Mouse (Mus musculus): Measurements from ENCODE around the gene Pard3. TPM values are rescaled to one million over a fixed set of nuclear protein-coding genes. Genes with fewer than 3 reads are reported as not detected.

Pard3 gene
- polyA plus RNA-seq, 1 experiment from 2014 or later, result 25.2 TPM

DNA sequence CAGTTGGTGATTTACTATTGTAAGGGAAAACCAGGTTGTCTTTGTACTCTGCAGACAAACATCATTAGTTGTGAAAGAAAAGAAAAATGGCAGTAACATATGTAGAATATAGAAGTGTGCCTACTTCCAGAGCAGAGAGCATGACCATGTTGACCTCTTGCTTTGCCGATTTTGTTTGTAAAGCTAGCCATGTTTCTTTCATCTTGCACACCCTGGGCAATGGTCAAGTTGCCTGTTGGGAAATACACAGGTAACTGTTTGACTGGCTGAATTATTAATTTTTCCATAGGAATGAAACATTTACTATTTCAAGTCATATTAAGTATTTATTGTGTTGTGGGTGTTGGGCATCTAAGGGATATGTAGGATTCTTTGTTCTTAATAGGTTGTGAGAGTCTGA, 2.1 kb downstream of the Pard3 start:
- peak overlapping the region; percentile 98 for H3K4me3 ChIP-seq
- H3K9me3 ChIP-seq, result no peaks in the 10 kb centered on the region
- H3K4me1 ChIP-seq, result peaks cover 62% of the 10 kb centered on the region
- WGBS, result 57% methylated on average over 1 of the region's 1 CpGs
- no peak for DNase-seq (ENCODE audit: low spot score)
- H3K27me3 ChIP-seq (ENCODE audit: insufficient read depth, poor library complexity, severe bottlenecking), result no peaks in the 10 kb centered on the region
- no peaks in the 10 kb centered on the region for H3K36me3 ChIP-seq
- H3K27ac ChIP-seq, result no peak overlapping the region

DNA sequence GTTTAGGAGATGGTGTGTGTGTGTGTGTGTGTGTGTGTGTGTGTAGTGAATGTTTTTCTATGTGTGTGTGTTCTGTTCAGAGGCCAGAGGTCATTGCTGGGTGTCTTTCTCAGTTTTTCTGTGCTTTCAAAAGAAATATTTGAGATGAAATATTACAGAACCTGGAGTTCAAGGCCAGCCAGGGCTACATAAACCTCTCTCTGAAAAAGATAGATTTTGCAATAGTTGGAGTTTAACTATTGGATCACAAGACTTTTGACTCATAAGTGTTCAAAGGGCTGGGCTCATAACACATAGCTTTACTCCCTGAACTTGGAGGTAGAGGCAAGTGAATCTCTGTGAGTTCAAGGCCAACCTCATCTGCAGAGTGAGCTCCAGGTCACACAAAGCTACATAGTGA, 2.8 kb downstream of the Pard3 start:
- Histone ChIP-seq H3K4me3 (no peak overlapping the region), H3K27ac (no peak overlapping the region), H3K9me3 (no peaks in the 10 kb centered on the region), H3K36me3 (no peaks in the 10 kb centered on the region), H3K27me3 (ENCODE audit: insufficient read depth, poor library complexity, severe bottlenecking) (no peaks in the 10 kb centered on the region), H3K4me1 (peaks cover 68% of the 10 kb centered on the region)
- DNase-seq (ENCODE audit: low spot score), result no peak

DNA sequence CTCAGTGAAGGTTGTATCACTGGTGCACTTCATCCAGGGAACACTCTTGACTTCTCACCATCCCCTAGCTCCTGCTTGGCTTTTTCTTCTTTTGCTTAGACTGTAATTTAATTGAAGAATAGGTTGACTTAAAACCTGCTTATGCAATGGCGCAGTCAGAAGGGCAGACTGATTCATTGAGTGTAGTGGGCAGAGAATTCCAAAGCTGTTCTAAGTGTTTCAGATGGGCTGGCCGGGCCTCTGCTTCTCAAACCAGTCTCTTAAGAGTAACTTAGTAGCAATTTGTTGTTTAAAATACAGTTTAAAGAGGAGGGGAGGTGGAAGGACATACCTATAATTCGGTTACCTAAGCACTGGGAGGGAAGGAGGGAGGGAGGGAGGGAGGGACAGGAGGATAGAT, 5.0 kb downstream of the Pard3 start:
- H3K27ac ChIP-seq, result no peak overlapping the region
- H3K4me1 ChIP-seq, result peaks cover 70% of the 10 kb centered on the region
- 84% methylated on average over 3 of the region's 3 CpGs for WGBS
- no peak for DNase-seq (ENCODE audit: low spot score)
- H3K27me3 ChIP-seq (ENCODE audit: insufficient read depth, poor library complexity, severe bottlenecking), result no peaks in the 10 kb centered on the region
- no peak overlapping the region for H3K4me3 ChIP-seq
- H3K9me3 ChIP-seq, result no peaks in the 10 kb centered on the region
- H3K36me3 ChIP-seq, result no peaks in the 10 kb centered on the region

DNA sequence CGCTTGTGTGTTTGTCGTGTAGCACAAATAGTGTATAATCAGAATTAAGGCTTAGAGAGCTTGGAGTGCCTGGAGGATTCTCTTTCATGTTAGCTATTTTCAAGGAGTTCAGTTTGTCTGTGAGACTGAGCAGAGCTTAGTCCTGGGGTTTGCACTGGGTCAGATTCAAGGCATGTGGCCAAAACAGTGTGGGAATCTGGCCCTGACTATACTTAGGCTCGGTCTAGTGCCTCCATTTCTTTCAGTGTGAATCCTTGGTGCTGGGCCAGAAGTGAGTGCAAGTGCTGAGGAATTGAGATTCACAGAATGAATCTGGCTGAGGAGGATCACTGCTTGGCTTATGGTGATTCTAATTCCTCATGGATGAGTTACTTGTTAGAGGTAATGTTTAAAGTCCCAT, 6.5 kb downstream of the Pard3 start:
- 59% methylated on average over 3 of the region's 3 CpGs for WGBS
- Histone ChIP-seq H3K4me3 (no peak overlapping the region), H3K4me1 (peaks cover 73% of the 10 kb centered on the region), H3K9me3 (no peaks in the 10 kb centered on the region), H3K36me3 (no peaks in the 10 kb centered on the region), H3K27me3 (ENCODE audit: insufficient read depth, poor library complexity, severe bottlenecking) (no peaks in the 10 kb centered on the region), H3K27ac (0 out of 2 replicates have a peak overlapping the region, but pooled peaks have one; percentile 23)
- DNase-seq (ENCODE audit: low spot score), result no peak

DNA sequence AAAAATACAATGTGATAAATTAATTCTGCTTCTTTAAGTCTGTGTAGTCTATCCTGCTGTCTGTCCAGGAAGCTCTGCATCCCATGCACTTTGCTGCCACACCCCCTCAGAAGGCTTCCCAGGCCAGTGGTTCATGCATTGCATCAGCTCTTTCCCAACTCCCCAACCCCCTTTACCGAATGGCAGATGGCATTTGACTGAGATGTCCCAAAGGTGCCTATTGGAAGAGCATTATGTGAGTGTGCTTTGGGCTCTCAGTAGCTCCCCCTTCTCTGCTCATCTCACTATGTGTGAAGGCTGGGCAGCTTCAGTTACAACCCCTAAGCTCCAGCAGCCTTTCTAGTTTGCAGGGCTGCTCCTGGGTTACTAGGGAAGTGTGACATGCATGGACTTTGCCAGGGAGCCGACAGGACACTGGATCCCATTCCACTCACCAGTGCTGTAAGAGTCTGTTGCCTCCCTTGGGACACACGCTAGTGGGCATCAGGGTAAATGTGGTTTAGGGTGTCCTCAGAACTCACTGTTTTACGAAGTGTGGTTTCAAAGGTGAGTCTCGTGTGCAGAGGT, 9.4 kb downstream of the Pard3 start:
- WGBS, result 60% methylated on average over 5 of the region's 5 CpGs
- H3K27me3 ChIP-seq (ENCODE audit: insufficient read depth, poor library complexity, severe bottlenecking), result no peaks in the 10 kb centered on the region
- H3K36me3 ChIP-seq, result no peaks in the 10 kb centered on the region
- no peak overlapping the region for H3K4me3 ChIP-seq
- H3K4me1 ChIP-seq, result peaks cover 83% of the 10 kb centered on the region
- no peak for DNase-seq (ENCODE audit: low spot score)
- H3K27ac ChIP-seq, result no peak overlapping the region
- H3K9me3 ChIP-seq, result no peaks in the 10 kb centered on the region

DNA sequence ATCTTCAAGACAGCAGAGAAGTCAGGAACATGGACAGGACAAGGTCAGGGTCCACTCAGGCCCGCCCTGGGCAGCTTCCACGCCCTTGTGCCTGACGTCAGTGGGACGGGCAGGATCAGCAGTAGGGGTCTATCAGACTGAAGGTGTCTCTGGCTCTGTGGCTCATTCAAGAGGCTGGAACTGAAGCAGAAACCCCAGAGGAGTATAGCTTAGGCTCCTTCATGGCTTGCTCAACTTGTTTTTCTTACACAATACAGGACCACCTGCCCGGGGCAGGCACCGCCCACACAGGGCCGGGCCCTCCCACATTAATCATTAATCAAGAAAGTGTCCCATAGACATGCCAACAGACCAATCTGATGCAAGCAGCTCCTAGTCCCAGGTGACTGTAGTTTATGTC, 12.8 kb downstream of the Pard3 start:
- WGBS, result 86% methylated on average over 7 of the region's 7 CpGs
- DNase-seq (ENCODE audit: low spot score), result no peak
- H3K27ac ChIP-seq, result no peak overlapping the region
- no peaks in the 10 kb centered on the region for H3K36me3 ChIP-seq
- no peak overlapping the region for H3K4me3 ChIP-seq
- H3K9me3 ChIP-seq, result no peaks in the 10 kb centered on the region
- H3K27me3 ChIP-seq (ENCODE audit: insufficient read depth, poor library complexity, severe bottlenecking), result no peaks in the 10 kb centered on the region
- peaks cover 86% of the 10 kb centered on the region for H3K4me1 ChIP-seq

DNA sequence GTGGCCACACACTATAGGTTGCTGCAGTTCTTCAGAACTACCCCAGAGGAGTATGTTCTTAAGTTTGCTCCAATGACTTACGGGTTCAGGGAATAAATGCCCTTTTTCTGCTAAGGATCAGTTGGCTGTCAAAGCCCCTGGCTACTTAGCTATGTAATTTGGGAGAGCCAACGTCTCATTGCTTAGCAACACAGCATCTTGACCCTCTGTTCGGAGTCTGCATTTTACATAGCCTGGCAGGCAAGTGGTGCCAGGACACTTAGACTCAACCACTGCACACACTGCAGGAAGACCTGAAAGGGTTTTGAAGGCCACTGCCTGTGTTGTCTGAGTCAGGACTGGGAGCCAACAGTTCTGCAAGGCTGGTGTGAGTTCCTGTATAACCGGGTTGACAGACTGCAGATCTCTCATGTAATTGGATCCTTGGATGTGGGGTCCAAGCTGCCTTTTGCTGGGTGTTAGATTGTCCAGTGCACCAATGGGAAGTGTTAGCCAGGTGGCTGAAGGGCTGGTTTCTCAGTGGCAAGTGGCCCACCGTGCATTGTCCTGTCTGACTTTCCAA, 15.6 kb downstream of the Pard3 start:
- DNase-seq (ENCODE audit: low spot score), result no peak
- Histone ChIP-seq H3K27ac (no peak overlapping the region), H3K36me3 (no peaks in the 10 kb centered on the region), H3K4me3 (no peak overlapping the region), H3K9me3 (no peaks in the 10 kb centered on the region), H3K4me1 (peaks cover 87% of the 10 kb centered on the region), H3K27me3 (ENCODE audit: insufficient read depth, poor library complexity, severe bottlenecking) (no peaks in the 10 kb centered on the region)
- 41% methylated on average over 5 of the region's 5 CpGs for WGBS

DNA sequence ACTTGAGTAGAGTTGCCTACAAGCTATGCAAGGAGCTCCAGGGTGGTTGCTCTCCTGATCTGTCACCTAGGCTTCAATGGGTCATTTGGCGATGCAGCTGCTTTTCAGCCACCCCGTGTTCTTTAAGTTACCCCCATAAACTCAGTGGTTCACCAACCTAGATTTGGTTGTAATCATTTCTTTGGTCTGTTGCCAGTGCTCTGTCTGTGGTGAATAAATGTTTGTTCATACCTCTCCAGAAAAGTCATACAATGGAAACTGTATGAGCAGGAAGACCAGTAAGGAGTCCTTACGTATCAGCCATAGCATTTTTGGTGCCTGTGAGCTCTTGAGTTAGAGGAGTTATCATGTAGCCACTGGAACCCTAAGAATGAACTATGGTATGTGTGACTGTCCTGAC, 17.6 kb downstream of the Pard3 start:
- H3K27me3 ChIP-seq (ENCODE audit: insufficient read depth, poor library complexity, severe bottlenecking), result no peaks in the 10 kb centered on the region
- H3K27ac ChIP-seq, result no peak overlapping the region
- peaks cover 67% of the 10 kb centered on the region for H3K4me1 ChIP-seq
- no peaks in the 10 kb centered on the region for H3K9me3 ChIP-seq
- 71% methylated on average over 3 of the region's 3 CpGs for WGBS
- H3K4me3 ChIP-seq, result no peak overlapping the region
- DNase-seq (ENCODE audit: low spot score), result no peak
- H3K36me3 ChIP-seq, result no peaks in the 10 kb centered on the region

DNA sequence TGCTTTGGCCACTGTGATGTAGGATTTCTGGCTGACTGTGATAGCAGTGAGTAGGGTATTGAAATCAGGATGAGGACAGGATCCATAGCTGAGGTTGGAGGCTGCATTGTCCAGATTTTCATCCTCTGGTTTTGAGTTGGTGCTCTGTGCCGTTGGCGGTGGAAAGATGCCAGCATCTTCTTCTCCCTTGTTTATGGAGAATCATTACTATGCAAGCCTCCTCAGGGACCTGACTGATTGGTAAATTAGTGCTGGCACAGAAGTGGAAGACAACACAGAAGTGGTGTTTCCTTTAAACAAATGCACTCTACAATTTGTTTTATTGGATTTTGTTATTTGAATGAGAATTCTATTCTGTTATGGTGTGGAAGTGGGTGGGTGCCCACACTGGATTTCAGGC, 18.8 kb downstream of the Pard3 start:
- WGBS, result 86% methylated on average over 2 of the region's 2 CpGs
- no peak for DNase-seq (ENCODE audit: low spot score)
- H3K27me3 ChIP-seq (ENCODE audit: insufficient read depth, poor library complexity, severe bottlenecking), result no peaks in the 10 kb centered on the region
- H3K27ac ChIP-seq, result no peak overlapping the region
- H3K9me3 ChIP-seq, result no peaks in the 10 kb centered on the region
- H3K36me3 ChIP-seq, result no peaks in the 10 kb centered on the region
- H3K4me3 ChIP-seq, result no peak overlapping the region
- peaks cover 63% of the 10 kb centered on the region for H3K4me1 ChIP-seq

DNA sequence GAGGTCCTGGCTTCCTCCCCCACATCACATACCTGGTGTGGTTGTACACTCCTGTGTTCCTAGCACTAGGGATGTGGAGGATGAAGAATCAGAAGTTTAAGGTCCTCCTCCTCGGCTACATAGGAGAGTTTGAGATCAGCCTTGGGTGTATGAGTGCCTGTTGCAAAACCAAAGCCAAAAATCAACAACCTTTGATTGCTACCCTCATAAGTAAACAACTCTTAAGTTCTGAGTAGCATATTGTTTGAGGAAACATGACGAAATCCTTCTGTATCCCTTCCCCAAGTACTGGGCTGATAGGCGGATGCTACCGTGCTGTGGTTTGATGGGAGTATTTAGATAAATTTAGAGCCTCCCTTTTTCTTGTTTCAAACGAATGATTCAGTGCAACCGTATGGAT, 20.9 kb downstream of the Pard3 start:
- no peaks in the 10 kb centered on the region for H3K9me3 ChIP-seq
- peaks cover 62% of the 10 kb centered on the region for H3K4me1 ChIP-seq
- 85% methylated on average over 6 of the region's 6 CpGs for WGBS
- no peak for DNase-seq (ENCODE audit: low spot score)
- no peaks in the 10 kb centered on the region for H3K36me3 ChIP-seq
- H3K27me3 ChIP-seq (ENCODE audit: insufficient read depth, poor library complexity, severe bottlenecking), result no peaks in the 10 kb centered on the region
- no peak overlapping the region for H3K27ac ChIP-seq
- H3K4me3 ChIP-seq, result no peak overlapping the region

DNA sequence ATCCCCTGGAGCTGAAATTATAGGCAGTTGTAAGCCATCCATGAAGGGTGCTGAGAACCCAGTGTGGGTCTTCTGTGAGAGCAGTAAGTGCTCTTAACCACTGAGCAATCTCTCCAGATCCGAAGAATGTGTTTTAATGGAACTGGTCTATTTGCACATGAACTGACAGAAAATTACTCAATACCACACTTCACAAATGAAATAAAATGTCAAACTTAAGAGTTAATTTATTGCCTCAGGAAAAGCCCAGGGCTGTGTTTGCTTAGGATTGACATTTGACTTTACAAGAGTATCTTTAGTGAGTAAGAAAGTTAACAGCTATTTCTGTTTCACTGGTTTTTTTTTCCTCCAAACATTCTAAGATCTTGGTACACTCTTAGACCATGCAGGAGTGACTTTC, 23.7 kb downstream of the Pard3 start:
- no peak for DNase-seq (ENCODE audit: low spot score)
- H3K4me3 ChIP-seq, result no peak overlapping the region
- no peak overlapping the region for H3K27ac ChIP-seq
- peaks cover 65% of the 10 kb centered on the region for H3K4me1 ChIP-seq
- 72% methylated on average over 1 of the region's 1 CpGs for WGBS
- H3K9me3 ChIP-seq, result no peaks in the 10 kb centered on the region
- H3K36me3 ChIP-seq, result no peaks in the 10 kb centered on the region
- H3K27me3 ChIP-seq (ENCODE audit: insufficient read depth, poor library complexity, severe bottlenecking), result no peaks in the 10 kb centered on the region

DNA sequence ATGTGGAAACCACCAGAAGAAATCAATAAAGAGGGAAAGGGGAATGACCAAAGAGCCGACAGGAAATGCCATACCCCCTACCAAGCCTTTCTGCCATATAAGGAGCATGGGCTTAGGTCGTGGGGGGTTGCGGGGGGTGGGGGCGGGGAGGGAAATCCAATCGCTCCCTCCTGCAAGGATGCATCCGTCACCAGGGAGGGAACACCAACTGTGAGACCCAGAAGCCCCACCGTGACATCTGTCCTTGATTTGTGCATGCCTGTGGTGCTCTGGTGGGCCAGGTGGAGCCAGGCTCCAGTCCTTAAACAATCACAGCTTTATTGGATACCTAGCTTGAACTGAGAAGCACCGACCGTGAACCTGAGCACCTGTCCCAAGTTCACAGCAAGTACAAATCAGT, 24.7 kb downstream of the Pard3 start:
- H3K27ac ChIP-seq, result peak overlapping the region; percentile 60; the same call in 1 of the 2 replicates
- H3K9me3 ChIP-seq, result no peaks in the 10 kb centered on the region
- DNase-seq (ENCODE audit: low spot score), result no peak
- H3K36me3 ChIP-seq, result no peaks in the 10 kb centered on the region
- no peaks in the 10 kb centered on the region for H3K27me3 ChIP-seq (ENCODE audit: insufficient read depth, poor library complexity, severe bottlenecking)
- 12% methylated on average over 9 of the region's 9 CpGs for WGBS
- peaks cover 69% of the 10 kb centered on the region for H3K4me1 ChIP-seq
- H3K4me3 ChIP-seq, result no peak overlapping the region

DNA sequence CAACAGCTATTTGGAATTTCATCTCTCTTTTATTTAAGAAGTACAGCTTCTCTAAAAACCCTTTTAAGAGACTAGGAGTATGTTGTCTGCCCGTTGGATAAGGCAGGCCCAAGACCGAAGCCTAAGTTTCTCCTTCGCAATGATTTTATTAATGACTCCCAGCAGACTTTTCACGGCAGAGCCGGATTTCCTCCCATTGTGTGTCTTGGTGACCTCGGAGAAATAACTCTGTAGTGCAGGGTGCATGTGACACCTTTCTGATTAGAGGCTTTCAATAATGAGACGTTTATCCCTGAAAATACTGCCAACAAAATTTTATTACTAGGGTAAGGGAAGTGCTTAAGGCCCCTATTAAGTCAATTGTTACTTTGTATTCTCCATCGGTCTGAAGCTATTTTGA, 25.3 kb downstream of the Pard3 start:
- Histone ChIP-seq H3K27ac (peak overlapping the region; percentile 31; the same call in 1 of the 2 replicates), H3K36me3 (no peaks in the 10 kb centered on the region), H3K9me3 (no peaks in the 10 kb centered on the region), H3K4me1 (peaks cover 70% of the 10 kb centered on the region), H3K27me3 (ENCODE audit: insufficient read depth, poor library complexity, severe bottlenecking) (no peaks in the 10 kb centered on the region), H3K4me3 (no peak overlapping the region)
- 49% methylated on average over 8 of the region's 8 CpGs for WGBS
- DNase-seq (ENCODE audit: low spot score), result no peak

DNA sequence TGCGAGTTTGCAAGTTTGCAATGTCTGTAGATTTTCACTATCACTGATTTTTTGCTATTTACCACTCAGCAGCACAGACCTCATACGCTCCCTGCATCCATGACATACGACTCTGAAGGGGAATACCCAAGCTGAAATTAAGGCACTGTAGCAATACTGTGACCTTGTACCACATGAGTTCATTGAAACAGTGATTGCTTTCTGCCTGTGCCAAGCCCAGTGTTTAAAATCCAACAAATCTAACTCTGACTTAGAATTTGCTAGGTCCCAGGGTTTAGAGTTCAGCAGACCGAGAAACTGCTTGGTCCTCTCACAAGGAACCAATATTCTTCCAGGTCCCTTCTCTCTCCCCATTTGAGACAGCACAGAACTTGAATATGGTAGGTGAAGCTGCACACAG, 26.7 kb downstream of the Pard3 start:
- 76% methylated on average over 4 of the region's 4 CpGs for WGBS
- H3K4me1 ChIP-seq, result peaks cover 72% of the 10 kb centered on the region
- H3K4me3 ChIP-seq, result no peak overlapping the region
- H3K36me3 ChIP-seq, result no peaks in the 10 kb centered on the region
- DNase-seq (ENCODE audit: low spot score), result no peak
- H3K9me3 ChIP-seq, result no peaks in the 10 kb centered on the region
- no peak overlapping the region; the same call in 1 of the 2 replicates for H3K27ac ChIP-seq
- no peaks in the 10 kb centered on the region for H3K27me3 ChIP-seq (ENCODE audit: insufficient read depth, poor library complexity, severe bottlenecking)
